Mouse (Mus musculus) heart, postnatal 36 days (tissue): Measurements from ENCODE around the gene Mpp4. TPM values are rescaled to one million over a fixed set of nuclear protein-coding genes. Genes with fewer than 3 reads are reported as not detected.

Experiments
- DNase-seq, 2 experiments: peaks; one replicate each; pipeline ENCODE4 v3.0.0; 2021 to 2022
- intact Hi-C: fragments of 180-260 bp; cut with DNase I; formaldehyde crosslinking; loops from one replicate; pipeline ENCODE4 v1.15.1; 2025
- total RNA-seq, 2 experiments: library from RNA; stranded (reverse); gene quantifications; 2 replicates each; pipeline ENCODE4 v1.2.3; 2021

Gene Mpp4
- total RNA-seq, 2 experiments from 2014 or later, result 0.08 TPM; not detected in 1

DNA sequence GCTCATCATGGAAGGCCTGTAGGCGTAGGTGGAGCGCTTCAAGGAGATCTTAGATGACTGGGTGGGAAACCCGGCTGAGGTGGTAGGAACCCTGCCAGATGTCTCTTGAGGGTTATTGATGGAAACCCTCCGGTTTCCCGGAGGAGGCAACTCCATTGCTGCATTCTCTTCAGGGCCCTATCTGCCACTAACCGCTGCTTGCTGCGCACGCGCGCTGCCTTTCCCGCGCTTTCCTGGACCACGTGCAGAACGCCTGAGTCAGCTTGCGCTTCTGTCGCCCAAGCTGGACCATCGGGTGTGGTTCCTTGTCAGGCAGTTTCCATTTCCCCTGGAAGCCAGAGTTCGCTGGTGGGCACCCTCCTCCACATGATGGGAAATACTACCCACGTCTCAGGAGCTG lies 68.5 kb downstream of the Mpp4 start, which contains the start of gene C2cd6:
C2cd6 (minus strand) TSS at position 196 of the 400 bp plus-strand sequence.
- intact Hi-C loops, result no loop called here
- DNase-seq, result no peak

Other genes with a start within 250 kb of the Mpp4 start
- 100 to 1,000 TPM; 165 to 186 TPM for gene Trak2, start 190.0 kb downstream of the Mpp4 start, total RNA-seq
- 10 to 100 TPM; 70.2 to 70.6 TPM for gene Stradb, start 189.9 kb downstream of the Mpp4 start, total RNA-seq
- gene C2cd6, start 68.5 kb downstream of the Mpp4 start, total RNA-seq, result not detected
- gene Tmem237, start 43.0 kb downstream of the Mpp4 start, total RNA-seq, result 1 to 10 TPM; 3.6 to 4.4 TPM
- gene Als2, start 73.8 kb upstream of the Mpp4 start, total RNA-seq, result 10 to 100 TPM; 10.1 to 10.7 TPM
- not detected for gene Cdk15, start 93.5 kb upstream of the Mpp4 start, total RNA-seq